Mouse (Mus musculus): Measurements from ENCODE around the gene Rab15. TPM values are rescaled to one million over a fixed set of nuclear protein-coding genes. Genes with fewer than 3 reads are reported as not detected.
"Not testable (repeated sequence)": the region's sequence is repeated elsewhere in the genome, so short reads cannot be mapped to it uniquely, and the experiment has no call there.

The Rab15 gene
- polyA plus RNA-seq, 1 experiment, result 153 TPM

- DNase-seq (ENCODE audit: extremely low spot score in 1 of 2, low spot score in 1 of 2), result no peak
These were observed 2.9 kb downstream of the Rab15 start for GRCm38 (mm10) chr12:76819816-76820215.

- DNase-seq (ENCODE audit: extremely low spot score in 1 of 2, low spot score in 1 of 2), result peak; percentile 81 to 83
These were observed 3.8 kb downstream of the Rab15 start for GRCm38 (mm10) chr12:76818908-76819307.

GRCm38 (mm10) chr12:76818120-76818519, 4.6 kb downstream of the Rab15 start:
- DNase-seq (ENCODE audit: extremely low spot score in 1 of 2, low spot score in 1 of 2), result no peak

- DNase-seq (ENCODE audit: extremely low spot score in 1 of 2, low spot score in 1 of 2), result no peak
These were observed 5.5 kb downstream of the Rab15 start for GRCm38 (mm10) chr12:76817176-76817575.

- DNase-seq (ENCODE audit: extremely low spot score in 1 of 2, low spot score in 1 of 2), result no peak
These were observed 6.0 kb downstream of the Rab15 start for GRCm38 (mm10) chr12:76816720-76817119.

- no peak for DNase-seq (ENCODE audit: extremely low spot score in 1 of 2, low spot score in 1 of 2)
These were observed 8.6 kb downstream of the Rab15 start for GRCm38 (mm10) chr12:76814120-76814519.

- DNase-seq (ENCODE audit: extremely low spot score in 1 of 2, low spot score in 1 of 2), result no peak
These were observed 9.2 kb downstream of the Rab15 start for GRCm38 (mm10) chr12:76813543-76813942.

GRCm38 (mm10) chr12:76811006-76811405, 11.7 kb downstream of the Rab15 start:
- no peak for DNase-seq (ENCODE audit: extremely low spot score in 1 of 2, low spot score in 1 of 2)

- DNase-seq (ENCODE audit: extremely low spot score in 1 of 2, low spot score in 1 of 2), result no peak
These were observed 12.2 kb downstream of the Rab15 start for GRCm38 (mm10) chr12:76810491-76810890.

- DNase-seq (ENCODE audit: extremely low spot score in 1 of 2, low spot score in 1 of 2), result peak; percentile 62 to 75
These were observed 14.9 kb downstream of the Rab15 start for GRCm38 (mm10) chr12:76807796-76808195.

- peak in 1 of 2 experiments; percentile 51 for DNase-seq (ENCODE audit: extremely low spot score in 1 of 2, low spot score in 1 of 2)
These were observed 17.5 kb downstream of the Rab15 start for GRCm38 (mm10) chr12:76805056-76805811.

- DNase-seq (ENCODE audit: extremely low spot score in 1 of 2, low spot score in 1 of 2), result peak in 1 of 2 experiments; percentile 76
These were observed 18.9 kb downstream of the Rab15 start for GRCm38 (mm10) chr12:76803700-76804252.

- DNase-seq (ENCODE audit: extremely low spot score in 1 of 2, low spot score in 1 of 2), result peak; percentile 50 to 52
These were observed 19.7 kb downstream of the Rab15 start for GRCm38 (mm10) chr12:76803028-76803427.

GRCm38 (mm10) chr12:76798008-76798720, 24.5 kb downstream of the Rab15 start:
- no peak for DNase-seq (ENCODE audit: extremely low spot score in 1 of 2, low spot score in 1 of 2)

- DNase-seq (ENCODE audit: extremely low spot score in 1 of 2, low spot score in 1 of 2), result peak in 1 of 2 experiments; percentile 67
These were observed 25.7 kb downstream of the Rab15 start for GRCm38 (mm10) chr12:76796938-76797539.

GRCm38 (mm10) chr12:76795350-76795749, 27.4 kb downstream of the Rab15 start, which contains the start of gene Gpx2:
TSS of gene Gpx2 (minus strand) at chr12:76795554.
- no peak for DNase-seq (ENCODE audit: extremely low spot score in 1 of 2, low spot score in 1 of 2)

GRCm38 (mm10) chr12:76792540-76792939, 30.2 kb downstream of the Rab15 start:
- DNase-seq (ENCODE audit: extremely low spot score in 1 of 2, low spot score in 1 of 2), result not testable (repeated sequence)

- no peak for DNase-seq (ENCODE audit: extremely low spot score in 1 of 2, low spot score in 1 of 2)
These were observed 32.1 kb downstream of the Rab15 start for GRCm38 (mm10) chr12:76790446-76791084.

GRCm38 (mm10) chr12:76784056-76784619, 38.6 kb downstream of the Rab15 start:
- no peak for DNase-seq (ENCODE audit: extremely low spot score in 1 of 2, low spot score in 1 of 2)
